Mouse (Mus musculus): ENCODE data around the gene Smg7. TPM values are rescaled to one million over a fixed set of nuclear protein-coding genes. Genes with fewer than 3 reads are reported as not detected.

Smg7 gene
- 13.1 and 13.9 TPM in 2 replicates for polyA plus RNA-seq (2015; fragmentation: Nextera tagmentation; extraction: Ambion mirVana)

DNA sequence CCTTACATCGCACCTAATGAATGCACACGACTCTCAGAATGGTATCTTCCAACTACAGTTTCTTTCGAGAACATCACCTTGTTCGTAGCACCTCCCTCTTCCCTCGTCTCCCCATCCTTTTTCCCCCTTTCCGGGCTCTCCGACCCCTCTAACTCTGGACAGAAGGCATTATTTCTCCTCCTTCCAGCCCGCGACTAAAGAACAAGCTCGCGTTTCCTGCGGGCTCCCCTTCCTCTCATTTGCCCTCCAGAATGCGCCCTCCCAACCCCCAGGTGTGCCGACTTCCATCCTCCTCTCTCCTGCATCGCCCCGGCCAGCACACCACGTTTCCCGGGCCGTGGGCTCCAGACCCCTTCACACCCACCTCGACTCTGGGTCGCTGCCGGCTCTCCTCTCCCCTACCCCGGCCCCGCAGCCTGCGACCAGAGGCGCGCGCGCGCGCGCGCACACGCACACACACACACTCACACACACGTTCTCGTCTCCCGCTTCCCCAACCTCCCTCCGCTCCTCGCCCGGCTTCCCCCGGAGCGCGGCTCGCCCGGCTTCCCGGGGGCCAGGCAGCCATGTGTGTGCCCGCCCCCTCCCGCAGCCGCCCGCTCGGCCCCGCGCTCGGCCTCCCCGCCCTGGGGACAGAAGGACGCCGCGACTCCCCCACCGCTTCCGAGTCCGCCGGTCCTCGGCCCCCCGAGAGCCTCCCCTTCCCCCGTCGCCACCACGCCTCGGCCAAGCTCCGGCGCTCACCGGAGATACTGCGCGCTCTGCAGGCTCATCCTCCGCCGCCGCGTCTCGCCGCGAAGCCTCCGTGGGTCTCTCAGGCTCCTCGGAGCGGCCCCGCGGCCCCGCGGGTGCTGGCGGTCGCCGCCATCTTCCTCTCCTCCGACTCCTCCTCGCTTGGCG lies at the start of gene Smg7:
TSS of gene Smg7 (minus strand) at position 882 of the 900 bp plus-strand sequence.

DNA sequence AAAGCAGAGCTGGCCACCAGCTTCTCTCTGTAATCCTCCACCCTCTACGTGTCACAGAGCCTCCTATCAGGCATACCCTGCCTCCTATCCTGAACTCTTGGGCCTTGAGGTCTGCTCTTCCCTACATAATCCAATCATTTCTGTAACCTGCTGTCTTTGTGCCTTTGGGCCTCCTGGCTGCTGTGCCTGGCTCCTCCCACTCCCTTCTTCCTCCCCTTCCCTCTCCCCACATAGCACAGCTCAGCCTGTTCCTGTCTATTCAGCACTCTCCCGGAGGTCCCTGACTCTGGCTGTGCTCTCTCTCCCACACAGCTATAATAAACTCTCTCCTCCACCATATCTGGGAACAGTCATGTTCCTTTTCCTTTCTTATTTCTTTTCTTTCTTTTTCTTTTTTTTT lies 102.5 kb downstream of the Smg7 start, which contains the start of gene Ncf2:
TSS of gene Ncf2 (plus strand) at position 298 of the 400 bp plus-strand sequence.

Other genes with a start within 250 kb of the Smg7 start
- gene Apobec4, start 152.1 kb downstream of the Smg7 start, polyA plus RNA-seq (2015; fragmentation: Nextera tagmentation; extraction: Ambion mirVana): not detected in 2 replicates
- 20.5 and 24.8 TPM in 2 replicates for gene Rgl1, start 136.3 kb downstream of the Smg7 start, polyA plus RNA-seq (2015; fragmentation: Nextera tagmentation; extraction: Ambion mirVana)
- gene Arpc5, start 136.1 kb downstream of the Smg7 start, polyA plus RNA-seq (2015; fragmentation: Nextera tagmentation; extraction: Ambion mirVana): 109 and 147 TPM in 2 replicates
- gene Ncf2, start 102.5 kb downstream of the Smg7 start, polyA plus RNA-seq (2015; fragmentation: Nextera tagmentation; extraction: Ambion mirVana): 3.7 and 5.8 TPM in 2 replicates
- gene Nmnat2, start 52.3 kb upstream of the Smg7 start, polyA plus RNA-seq (2015; fragmentation: Nextera tagmentation; extraction: Ambion mirVana): 0.52 and 0.77 TPM in 2 replicates

Data from skeletal muscle tissue, postnatal 0 days (tissue).